Mouse (Mus musculus) brain, embryonic 18.5 days (tissue): ENCODE data around the gene Zfp984.
"Not testable (repeated sequence)": the region's sequence is repeated elsewhere in the genome, so short reads cannot be mapped to it uniquely, and the experiment has no call there.

ENCODE experiments used
- DNase-seq: peaks from one replicate; pipeline ENCODE4 v3.0.0-alpha.2; 2012; ENCODE audit warnings: low read depth, low spot score

Zfp984 gene

DNA sequence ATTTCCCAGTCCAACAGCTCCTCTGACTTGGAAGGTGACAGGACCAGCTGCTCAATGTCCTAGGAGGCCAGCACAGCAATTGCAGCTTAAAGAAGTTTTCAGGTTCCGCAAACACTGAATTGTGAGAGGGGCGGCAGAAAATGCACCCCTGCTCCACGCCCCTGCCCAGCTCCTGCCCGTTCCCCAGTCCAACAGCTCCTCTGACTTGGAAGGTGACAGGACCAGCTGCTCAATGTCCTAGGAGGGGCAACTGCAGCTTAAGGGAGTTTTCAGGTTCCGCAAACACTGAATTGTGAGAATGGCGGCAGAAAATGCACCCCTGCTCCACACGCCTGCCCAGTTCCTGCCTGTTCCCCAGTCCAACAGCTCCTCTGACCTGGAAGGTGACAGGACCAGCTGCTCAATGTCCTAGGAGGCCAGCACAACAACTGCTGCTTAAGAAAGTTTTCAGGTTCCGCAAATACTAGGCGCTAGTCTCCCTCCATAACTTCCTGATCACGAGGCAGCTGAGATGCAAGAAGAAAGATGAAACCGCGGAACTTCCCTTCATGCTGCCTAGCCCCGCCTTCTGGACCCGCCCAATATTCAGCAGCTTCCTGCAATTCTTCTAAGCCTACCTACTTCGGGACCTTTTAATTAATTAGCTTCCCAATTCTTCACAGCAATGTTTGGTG, at the start of gene Zfp984:
Gene Zfp984, minus strand, starts transcription at position 497 of the 674 bp plus-strand sequence.
- not testable (repeated sequence) for DNase-seq

DNA sequence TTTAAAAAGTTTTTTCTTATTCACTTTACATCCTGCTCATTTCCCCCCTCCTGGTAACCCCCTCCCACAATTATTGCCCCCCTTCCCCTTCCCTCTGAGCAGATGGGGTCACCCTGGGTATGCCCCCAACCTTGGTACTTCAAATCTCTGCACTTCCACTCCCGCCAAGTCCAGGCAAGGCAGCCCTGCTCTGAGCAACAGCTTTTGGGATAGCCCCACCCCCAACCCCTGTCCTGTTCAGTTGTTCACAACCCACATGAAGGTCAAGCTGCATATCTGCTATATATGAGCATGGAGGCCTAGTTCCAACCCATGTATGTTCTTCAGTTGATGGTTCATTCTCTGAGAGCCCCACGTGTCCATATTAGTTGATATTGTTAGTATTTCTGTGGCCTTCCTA, 41.2 kb upstream of the Zfp984 start:
- no peak for DNase-seq

DNA sequence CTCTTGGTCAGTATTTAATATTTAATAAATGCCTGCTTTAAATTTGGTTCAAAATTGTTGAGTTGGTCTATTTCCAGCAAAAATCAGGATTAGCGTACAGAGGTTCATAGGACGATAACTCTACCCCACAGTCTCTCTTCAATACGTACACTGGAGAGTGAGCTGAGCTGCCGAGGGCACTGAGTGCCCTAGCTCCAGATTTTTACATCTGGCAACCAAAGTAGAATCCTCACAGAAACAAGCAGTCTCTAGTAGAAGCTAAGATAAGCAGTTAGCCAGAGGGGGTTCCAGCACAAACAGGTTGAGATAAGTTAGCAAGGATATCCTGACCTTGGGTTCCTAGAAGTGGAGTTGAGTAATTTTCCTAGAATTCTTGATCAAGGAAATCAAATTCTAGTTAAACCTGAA, 39.0 kb upstream of the Zfp984 start:
- no peak for DNase-seq

DNA sequence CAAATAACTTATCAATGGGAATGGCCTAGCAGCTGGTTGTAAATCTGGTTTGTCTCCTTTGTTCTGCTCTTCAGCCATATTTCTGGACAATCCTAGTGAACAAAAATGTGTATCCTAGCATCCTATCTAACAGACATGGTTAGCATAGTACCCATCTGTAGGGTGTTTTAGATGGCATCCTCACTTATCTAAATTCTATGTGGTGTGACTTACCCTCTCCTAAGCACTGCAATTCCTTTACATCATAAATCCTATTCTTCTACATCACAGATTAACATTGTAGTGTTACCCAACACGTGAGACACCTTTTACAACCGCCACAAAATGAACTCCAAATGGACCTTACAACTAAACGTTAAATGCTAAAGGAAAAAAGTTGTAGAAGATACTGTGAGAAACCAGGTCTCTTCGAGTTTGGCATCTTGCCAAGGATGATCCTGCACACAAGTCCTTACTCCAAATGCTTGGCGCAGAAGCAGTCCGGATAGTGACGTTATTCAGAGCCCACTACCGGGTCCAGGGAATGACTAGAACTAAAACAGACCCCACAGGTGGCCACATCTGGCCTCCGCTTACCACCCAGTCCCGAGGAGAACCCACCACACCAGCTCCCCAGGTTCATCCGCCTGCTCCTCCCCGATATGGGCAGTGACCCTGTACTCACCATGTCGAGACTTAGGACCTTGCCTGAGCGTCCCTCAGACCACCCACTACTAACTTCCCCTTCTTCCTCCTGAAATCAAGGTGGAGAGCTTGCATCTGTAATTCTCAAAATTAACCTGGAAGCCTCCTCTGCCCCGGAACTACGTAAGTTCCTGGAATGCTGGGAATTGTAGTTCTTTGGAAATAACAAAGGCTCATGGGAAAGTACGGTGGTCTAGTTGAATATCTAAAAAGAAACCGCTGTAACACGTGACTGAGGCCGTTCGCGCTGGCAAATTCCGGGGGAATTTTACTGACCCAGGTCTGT, 38.3 kb upstream of the Zfp984 start, which contains the start of gene Zfp933:
Gene Zfp933, minus strand, starts transcription at position 753 of the 970 bp plus-strand sequence.
- DNase-seq, result peak; percentile 87

DNA sequence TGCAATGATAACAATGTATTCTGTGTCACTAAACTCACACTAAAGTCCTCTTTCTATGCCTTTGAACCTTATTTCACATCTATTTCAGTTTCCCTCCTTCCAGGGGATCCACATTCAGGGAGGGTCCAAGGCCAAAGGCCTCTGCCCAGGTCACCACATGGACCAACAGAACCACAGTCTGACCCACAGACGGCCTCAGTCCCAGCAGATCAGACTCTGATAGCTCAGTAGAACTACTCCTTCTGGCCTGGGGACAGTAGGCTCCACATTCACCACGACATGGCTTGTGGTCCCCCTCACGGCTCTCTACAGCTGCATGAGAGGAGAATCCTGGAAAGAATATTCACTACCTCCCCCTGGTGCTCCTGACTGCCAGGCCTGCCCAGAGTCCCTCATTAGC, 33.3 kb upstream of the Zfp984 start:
- DNase-seq, result no peak

DNA sequence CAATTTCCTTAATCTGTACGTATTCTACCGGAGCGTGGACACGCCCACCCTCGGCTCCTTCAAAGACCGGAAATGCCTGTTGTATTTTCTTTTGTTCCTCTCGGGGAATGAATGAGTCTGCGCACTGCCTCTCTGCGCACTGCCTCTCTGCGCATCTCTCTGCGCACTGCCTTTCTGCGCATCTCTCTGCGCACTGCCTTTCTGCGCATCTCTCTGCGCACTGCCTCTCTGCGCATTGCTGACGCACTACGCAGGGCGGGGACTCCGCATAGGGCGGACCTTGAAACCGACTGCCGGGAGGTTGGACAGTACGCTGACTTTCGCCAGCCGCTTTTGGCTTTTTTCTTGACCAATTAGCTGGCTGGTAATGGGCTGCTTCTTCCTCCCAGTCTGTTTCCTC, 29.7 kb upstream of the Zfp984 start:
- DNase-seq, result not testable (repeated sequence)

DNA sequence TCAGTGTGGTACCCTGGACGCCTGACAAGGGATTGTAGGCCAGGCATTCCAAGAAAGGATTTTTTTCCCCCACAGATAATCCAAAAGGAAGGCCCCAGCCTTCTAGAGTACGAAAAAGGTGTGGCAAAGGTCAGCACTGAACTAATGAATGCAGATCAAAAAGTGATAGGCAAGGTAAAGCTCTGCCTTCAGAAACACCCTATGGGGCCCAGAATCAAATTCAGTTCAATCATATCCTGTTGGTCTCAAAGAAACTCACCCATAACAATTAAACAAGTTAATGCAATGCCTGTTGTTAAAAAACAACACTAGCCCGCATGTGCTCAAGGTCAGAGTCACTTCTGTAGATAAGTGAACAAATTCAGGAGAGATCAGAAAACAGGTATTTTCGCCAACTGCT, 14.8 kb upstream of the Zfp984 start:
- no peak for DNase-seq

DNA sequence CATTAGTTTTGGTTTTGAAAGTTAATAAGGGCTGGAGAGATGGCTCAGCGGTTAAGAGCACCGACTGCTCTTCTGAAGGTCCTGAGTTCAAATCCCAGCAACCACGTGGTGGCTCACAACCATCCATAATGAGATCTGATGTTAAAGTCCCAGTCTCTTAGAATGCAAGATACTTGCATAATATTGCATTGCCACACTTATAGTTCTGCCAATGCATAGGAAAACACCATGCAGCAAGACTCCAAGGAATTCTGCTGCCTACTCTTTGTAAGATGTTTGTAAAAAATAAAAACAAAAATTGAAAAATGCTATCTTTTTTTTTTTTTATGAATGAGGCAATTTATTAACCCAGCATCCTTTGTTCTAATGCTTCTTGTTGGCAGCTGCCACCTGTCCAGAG, 11.8 kb upstream of the Zfp984 start:
- DNase-seq, result not testable (repeated sequence)

DNA sequence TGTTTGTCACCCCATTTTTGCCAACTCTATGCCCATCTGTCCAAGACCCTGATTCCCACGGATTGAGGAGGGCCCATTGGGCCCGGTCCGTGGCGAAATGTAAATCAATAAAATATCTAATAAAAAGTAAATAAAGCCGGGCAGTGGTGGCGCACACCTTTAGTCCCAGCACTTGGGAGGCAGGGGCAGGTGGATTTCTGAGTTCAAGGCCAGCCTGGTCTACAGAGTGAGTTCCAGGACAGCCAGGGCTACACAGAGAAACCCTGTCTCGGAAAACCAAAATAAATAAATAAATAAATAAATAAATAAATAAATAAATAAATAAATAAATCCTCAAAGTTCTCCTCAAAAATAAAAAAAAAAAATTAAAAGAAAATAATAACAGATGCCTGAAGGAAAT, 10.1 kb upstream of the Zfp984 start:
- DNase-seq, result not testable (repeated sequence)

DNA sequence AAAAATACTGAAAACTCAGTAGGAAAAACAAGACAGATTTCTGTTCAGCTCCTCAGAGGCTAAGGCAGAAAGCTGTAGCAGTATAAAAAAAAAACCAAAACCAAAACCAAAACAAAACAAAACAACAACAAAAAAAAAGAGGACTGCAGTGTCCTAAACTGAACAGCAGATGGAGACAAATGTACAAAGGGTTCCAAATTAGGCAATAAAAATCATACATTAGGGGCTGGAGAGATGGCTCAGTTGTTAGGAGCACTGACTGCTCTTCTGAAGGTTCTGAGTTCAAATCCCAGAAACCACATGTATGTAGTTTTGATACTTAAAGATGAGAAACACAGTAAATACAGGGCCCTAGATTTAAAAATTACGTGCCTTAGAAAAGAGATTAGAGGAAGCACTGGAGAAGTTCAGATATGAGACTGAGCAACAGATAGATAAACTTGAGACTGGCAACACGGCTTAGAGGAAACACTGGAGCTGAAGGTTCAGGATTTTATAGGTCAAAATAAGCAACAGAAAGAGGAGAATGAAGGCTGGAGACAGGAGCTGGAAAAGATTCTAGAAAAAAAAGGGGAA, 5.1 kb upstream of the Zfp984 start:
- no peak for DNase-seq

DNA sequence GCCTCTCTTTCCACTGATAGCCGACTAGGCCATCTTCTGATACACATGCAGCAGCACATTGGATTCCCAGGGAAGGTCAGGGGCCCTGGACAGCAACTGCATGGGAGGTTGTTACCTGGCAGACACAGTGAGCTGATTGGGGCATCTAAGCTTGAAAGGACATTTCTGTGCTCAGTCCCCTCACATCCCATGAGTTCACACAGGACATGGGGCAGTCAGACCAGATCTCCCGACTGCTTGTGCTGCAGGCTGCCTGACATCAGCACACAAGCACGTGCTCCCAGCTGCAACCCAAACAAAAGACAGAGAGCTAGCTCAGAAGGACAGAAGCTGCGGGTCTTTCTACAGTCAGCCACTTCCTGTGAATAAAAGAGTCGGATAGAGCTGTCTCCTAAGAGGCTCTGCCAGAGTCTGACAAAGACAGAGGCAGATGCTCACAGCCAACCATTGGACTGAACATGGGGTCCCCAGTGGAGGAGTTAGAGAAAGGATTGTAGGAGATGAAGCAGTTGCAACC, 3.7 kb upstream of the Zfp984 start:
- no peak for DNase-seq

DNA sequence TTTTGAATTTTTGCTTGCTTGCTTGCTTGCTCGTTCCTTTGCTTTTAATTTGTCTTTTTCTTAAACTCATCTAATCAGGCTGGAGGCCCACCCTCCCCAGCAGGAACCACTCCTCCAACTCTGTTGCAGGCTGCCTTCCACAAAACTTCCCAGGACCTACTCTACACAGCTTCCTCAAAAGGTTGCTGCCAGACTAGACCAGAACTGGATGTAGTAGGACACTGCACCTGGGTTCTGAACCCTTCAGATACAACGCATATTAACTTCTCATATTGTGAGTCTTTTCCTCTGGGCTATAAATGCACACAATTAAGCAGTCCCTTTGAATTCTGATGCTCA, 347 bp upstream of the Zfp984 start:
- not testable (repeated sequence) for DNase-seq

DNA sequence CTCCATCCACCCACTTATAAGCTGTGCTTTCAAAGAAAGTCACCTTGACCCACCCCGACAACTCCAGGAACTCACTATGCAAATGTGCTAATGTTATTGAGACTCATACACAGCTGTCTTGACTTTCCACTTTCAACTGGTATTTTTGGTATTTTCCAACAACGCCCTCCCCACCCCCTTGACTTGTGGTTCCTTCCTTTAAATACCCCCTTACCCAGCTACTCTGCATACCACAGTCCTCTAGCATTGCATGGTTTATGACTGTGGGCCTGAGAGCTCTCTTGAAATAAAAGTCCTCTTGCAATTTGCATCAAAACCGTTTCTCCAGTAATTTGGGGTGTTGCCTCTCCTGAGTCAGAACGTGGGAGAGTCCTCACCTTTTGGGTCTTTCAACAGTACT, 1.1 kb downstream of the Zfp984 start:
- DNase-seq, result not testable (repeated sequence)

DNA sequence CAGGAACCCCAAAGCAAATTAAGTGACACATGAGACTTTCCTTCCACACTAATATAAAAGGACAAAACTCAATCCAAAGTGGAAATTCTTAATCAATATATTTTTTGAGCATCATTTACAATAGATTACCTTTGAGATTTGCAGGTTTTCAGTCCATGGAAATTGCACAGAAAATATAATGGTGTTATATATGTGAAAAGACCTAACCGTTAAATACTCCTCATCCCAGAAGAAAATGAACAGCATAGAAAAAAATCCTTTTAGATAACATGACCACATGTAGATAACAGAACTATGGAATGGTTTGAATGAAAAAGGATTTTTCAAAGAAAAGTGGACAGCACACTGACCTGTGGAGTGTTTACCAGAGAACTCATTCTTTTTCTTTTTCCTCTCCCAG, 14.3 kb downstream of the Zfp984 start:
- DNase-seq, result not testable (repeated sequence)

DNA sequence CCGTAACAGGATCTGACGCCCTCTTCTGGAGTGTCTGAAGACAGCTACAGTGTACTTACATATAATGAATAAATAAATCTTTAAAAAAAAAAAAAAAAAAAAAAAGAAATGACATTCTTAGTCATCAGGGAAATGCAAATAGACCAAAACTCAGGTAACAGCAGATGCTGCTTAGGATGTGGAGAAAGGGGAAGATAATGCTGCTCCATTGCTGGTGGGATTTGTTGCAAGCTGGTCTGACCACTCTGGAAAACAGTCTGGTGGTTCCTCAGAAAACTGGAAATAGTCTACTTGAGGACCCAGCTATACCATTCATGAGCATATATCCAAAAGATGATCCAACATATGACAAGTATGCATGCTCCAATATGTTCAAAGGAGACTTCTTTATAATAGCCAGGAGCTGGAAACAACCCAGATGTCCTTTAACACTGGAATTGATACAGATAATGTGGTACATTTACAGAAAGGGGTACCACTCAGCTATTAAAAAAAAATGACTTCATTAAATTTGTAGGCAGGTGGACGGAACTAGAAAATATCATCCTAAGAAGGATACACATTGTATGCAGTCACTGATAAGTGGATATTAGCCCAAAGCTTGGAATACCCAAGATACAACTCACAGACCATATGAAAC, 15.4 kb downstream of the Zfp984 start:
- DNase-seq, result not testable (repeated sequence)

DNA sequence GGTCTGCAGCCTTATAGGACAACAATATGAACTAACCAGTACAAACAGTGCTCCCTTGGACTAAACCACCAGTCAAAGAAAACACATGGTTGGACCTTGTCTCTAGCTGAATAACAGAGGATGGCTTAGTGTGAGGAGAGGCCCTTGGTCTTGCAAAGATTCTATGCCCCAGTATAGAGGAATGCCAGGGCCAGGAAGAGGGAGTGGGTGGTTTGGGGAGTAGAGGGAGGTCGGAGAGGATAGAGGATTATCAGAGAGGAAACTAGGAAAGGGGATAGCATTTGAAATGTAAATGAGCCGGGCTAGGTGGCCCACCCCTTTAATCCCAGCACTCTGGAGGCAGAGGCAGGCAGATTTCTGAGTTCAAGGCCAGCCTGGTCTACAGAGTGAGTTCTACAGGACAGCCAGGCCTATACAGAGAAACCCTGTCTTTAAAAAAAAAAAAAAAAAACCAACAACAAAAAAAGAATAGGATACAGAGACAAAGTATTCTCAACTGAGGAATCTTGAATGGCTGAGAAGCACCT, 16.1 kb downstream of the Zfp984 start:
- DNase-seq, result not testable (repeated sequence)

DNA sequence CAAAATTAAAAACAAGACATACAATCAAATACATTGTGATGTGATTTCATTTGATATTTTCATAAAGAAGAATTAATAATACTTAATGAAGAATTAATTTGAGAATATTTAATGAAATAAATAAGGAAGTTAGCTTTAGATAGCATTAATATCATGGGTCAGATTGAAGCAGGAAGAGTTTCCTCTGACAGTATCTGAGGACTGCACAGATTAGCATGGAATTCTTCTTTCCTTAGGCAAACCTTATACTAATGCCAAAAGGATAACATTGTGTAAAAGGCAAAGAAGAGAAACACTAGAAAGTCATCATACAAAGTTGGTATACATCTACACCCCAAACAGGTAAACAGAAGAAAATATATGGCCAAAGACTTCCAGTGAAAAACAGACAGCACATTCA, 17.9 kb downstream of the Zfp984 start:
- DNase-seq, result not testable (repeated sequence)

DNA sequence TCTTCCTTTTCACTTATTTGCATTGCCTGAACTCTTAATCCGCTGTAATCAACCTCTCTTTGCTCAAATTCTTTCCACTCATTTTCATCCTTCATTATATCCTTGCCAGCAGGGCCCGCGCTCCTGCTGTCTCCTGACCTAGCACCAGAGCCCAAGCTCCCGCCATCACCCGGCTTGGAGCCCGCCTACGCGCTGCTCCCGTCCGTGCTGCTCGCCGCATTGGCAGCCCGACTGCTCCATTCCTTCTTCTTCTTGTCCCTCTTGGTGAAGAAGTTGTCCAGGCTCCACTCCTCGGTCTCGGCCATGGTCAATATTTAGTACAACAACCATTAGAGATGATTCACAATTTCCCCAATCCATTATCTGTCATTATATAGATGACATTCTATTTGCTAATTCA, 63.3 kb downstream of the Zfp984 start:
- DNase-seq, result not testable (repeated sequence)

DNA sequence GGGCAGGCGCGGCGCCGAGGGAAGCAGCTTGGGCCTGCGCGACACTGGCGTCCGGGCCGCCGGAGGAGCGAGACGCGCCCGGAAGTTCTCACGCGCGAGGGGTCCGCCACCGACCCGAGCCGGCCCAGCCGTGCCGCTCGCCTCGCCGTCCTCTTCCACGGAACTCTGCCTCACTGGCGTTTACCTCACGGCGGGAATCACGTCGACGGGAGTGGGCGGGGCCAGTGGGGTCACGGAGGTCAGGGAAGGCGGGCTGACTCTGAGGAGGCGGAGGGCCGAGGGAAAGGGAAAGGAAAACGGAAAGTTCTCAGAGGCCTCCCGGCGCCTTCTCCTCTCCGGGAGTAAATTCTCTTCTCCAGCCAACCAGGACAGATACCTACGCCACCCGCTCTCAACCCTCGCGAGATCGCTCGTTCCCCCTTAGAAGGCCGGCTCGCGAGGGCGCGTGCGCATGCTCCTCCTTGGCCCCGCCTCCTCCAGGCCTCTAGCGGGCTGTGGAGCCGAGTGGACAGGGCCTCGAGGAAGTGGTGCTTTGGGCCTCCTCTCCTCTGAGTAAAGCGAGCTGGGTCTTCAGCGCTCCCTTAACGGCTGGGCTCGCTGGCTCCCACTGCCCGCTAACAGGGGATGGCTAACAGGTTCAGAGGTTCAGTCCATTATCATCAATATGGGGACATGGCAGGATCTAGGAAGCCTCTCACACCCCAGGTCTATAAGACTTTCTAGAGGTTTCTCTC, 70.8 kb downstream of the Zfp984 start:
- DNase-seq, result not testable (repeated sequence)
